Mouse (Mus musculus): Measurements from ENCODE around the gene Gm45234. TPM values are rescaled to one million over a fixed set of nuclear protein-coding genes. Genes with fewer than 3 reads are reported as not detected.

Gm45234 gene
- polyA plus RNA-seq, 1 experiment: not detected

- Histone ChIP-seq H3K36me3 (ENCODE audit: control insufficient read depth, insufficient read depth) (peaks cover 22% of the 10 kb centered on the region), H3K79me2 (ENCODE audit: control insufficient read depth, insufficient read depth) (peaks cover 62% of the 10 kb centered on the region)
- TF ChIP-seq POLR2A (IDR thresholded peaks at IDR 0.05; ENCODE audit: insufficient read length, low read depth): no peak
- no peak for TF ChIP-seq MYOD1 (IDR thresholded peaks at IDR 0.05; ENCODE audit: control insufficient read depth in 1 of 3, insufficient read length in 2 of 3, low read depth in 2 of 3)
- TF ChIP-seq MYOG (IDR thresholded peaks at IDR 0.05; ENCODE audit: control insufficient read depth in 1 of 3, insufficient read depth in 1 of 3, insufficient read length in 2 of 3, low read depth in 2 of 3): no peak
- TF ChIP-seq REST (IDR thresholded peaks at IDR 0.05; ENCODE audit: insufficient read depth, insufficient read length): no peak
- TF ChIP-seq CEBPB (IDR thresholded peaks at IDR 0.05; ENCODE audit: insufficient read depth, poor library complexity, severe bottlenecking): no peak
- no peak for TF ChIP-seq E2F4 (IDR thresholded peaks at IDR 0.05; ENCODE audit: insufficient read depth)
- TF ChIP-seq POLR2AphosphoS2 (IDR thresholded peaks at IDR 0.05; ENCODE audit: insufficient read length, low read depth): no peak
- no peak for TF ChIP-seq TCF12 (IDR thresholded peaks at IDR 0.05; ENCODE audit: insufficient read depth, poor library complexity, severe bottlenecking)
- TF ChIP-seq SRF (IDR thresholded peaks at IDR 0.05; ENCODE audit: control insufficient read depth, insufficient read length, low read depth): no peak
- TF ChIP-seq MAX (IDR thresholded peaks at IDR 0.05; ENCODE audit: low read depth): no peak
- no peak for TF ChIP-seq TCF3 (IDR thresholded peaks at IDR 0.05; ENCODE audit: insufficient read length, low read depth)
- TF ChIP-seq USF1 (IDR thresholded peaks at IDR 0.05; ENCODE audit: low read depth): no peak
Observed at GRCm38 (mm10) chr6:124712918-124713317, 42.9 kb downstream of the Gm45234 start.

GRCm38 (mm10) chr6:124711824-124712782 lies 43.7 kb downstream of the Gm45234 start, which contains the start of the genes Emg1 and Phb2:
Gene Emg1 (minus strand): TSS chr6:124712178.
Gene Phb2 (plus strand): TSS chr6:124712336.
- TF ChIP-seq MAX (IDR thresholded peaks at IDR 0.05; ENCODE audit: low read depth) (no peak), SRF (IDR thresholded peaks at IDR 0.05; ENCODE audit: control insufficient read depth, insufficient read length, low read depth) (peak; percentile 64), POLR2AphosphoS2 (IDR thresholded peaks at IDR 0.05; ENCODE audit: insufficient read length, low read depth) (peak; percentile 52), MYOG (IDR thresholded peaks at IDR 0.05; ENCODE audit: control insufficient read depth in 1 of 3, insufficient read depth in 1 of 3, insufficient read length in 2 of 3, low read depth in 2 of 3) (peak in 1 of 3 experiments; percentile 1), E2F4 (IDR thresholded peaks at IDR 0.05; ENCODE audit: insufficient read depth) (no peak), MYOD1 (IDR thresholded peaks at IDR 0.05; ENCODE audit: control insufficient read depth in 1 of 3, insufficient read length in 2 of 3, low read depth in 2 of 3) (no peak), TCF12 (IDR thresholded peaks at IDR 0.05; ENCODE audit: insufficient read depth, poor library complexity, severe bottlenecking) (no peak), USF1 (IDR thresholded peaks at IDR 0.05; ENCODE audit: low read depth) (no peak), TCF3 (IDR thresholded peaks at IDR 0.05; ENCODE audit: insufficient read length, low read depth) (no peak), POLR2A (IDR thresholded peaks at IDR 0.05; ENCODE audit: insufficient read length, low read depth) (no peak), REST (IDR thresholded peaks at IDR 0.05; ENCODE audit: insufficient read depth, insufficient read length) (no peak)
- Histone ChIP-seq H3K4me3 (peak within 1 kb of the TSS; percentile 76), H3ac (ENCODE audit: control insufficient read depth, insufficient read length) (peak within 1 kb of the TSS; percentile 91), H3K36me3 (ENCODE audit: control insufficient read depth, insufficient read depth) (peaks cover 22% of the 10 kb centered on the region), H3K4me2 (ENCODE audit: low read depth) (peak within 1 kb of the TSS; percentile 99), H3K27me3 (ENCODE audit: control insufficient read depth, insufficient read depth, insufficient read length) (no peaks in the 10 kb centered on the region), H3K79me2 (ENCODE audit: control insufficient read depth, insufficient read depth) (peaks cover 69% of the 10 kb centered on the region)

More at GRCm38 (mm10) chr6:124712918-124713317, 42.9 kb downstream of the Gm45234 start:
- Histone ChIP-seq H3K27me3 (ENCODE audit: control insufficient read depth, insufficient read depth, insufficient read length) (no peaks in the 10 kb centered on the region), H3ac (ENCODE audit: control insufficient read depth, insufficient read length) (peak overlapping the region; percentile 91), H3K4me3 (peak overlapping the region; percentile 76), H3K4me2 (ENCODE audit: low read depth) (peak overlapping the region; percentile 99)

GRCm38 (mm10) chr6:124708289-124708889 lies 47.4 kb downstream of the Gm45234 start:
- Histone ChIP-seq H3K27me3 (ENCODE audit: control insufficient read depth, insufficient read depth, insufficient read length) (no peaks in the 10 kb centered on the region), H3K36me3 (ENCODE audit: control insufficient read depth, insufficient read depth) (peaks cover 22% of the 10 kb centered on the region), H3K4me3 (no peak overlapping the region), H3ac (ENCODE audit: control insufficient read depth, insufficient read length) (no peak overlapping the region), H3K4me2 (ENCODE audit: low read depth) (no peak overlapping the region), H3K79me2 (ENCODE audit: control insufficient read depth, insufficient read depth) (peaks cover 70% of the 10 kb centered on the region)
- peak; percentile 32 for TF ChIP-seq POLR2A (IDR thresholded peaks at IDR 0.05; ENCODE audit: insufficient read length, low read depth)
- peak; percentile 76 for TF ChIP-seq POLR2AphosphoS2 (IDR thresholded peaks at IDR 0.05; ENCODE audit: insufficient read length, low read depth)
- no peak for TF ChIP-seq CEBPB (IDR thresholded peaks at IDR 0.05; ENCODE audit: insufficient read depth, poor library complexity, severe bottlenecking)

GRCm38 (mm10) chr6:124706061-124706627 lies 49.7 kb downstream of the Gm45234 start:
- Histone ChIP-seq H3K27me3 (ENCODE audit: control insufficient read depth, insufficient read depth, insufficient read length) (no peaks in the 10 kb centered on the region), H3K36me3 (ENCODE audit: control insufficient read depth, insufficient read depth) (peaks cover 37% of the 10 kb centered on the region), H3ac (ENCODE audit: control insufficient read depth, insufficient read length) (no peak overlapping the region), H3K79me2 (ENCODE audit: control insufficient read depth, insufficient read depth) (peaks cover 52% of the 10 kb centered on the region), H3K4me2 (ENCODE audit: low read depth) (no peak overlapping the region), H3K4me3 (no peak overlapping the region)
- TF ChIP-seq POLR2AphosphoS2 (IDR thresholded peaks at IDR 0.05; ENCODE audit: insufficient read length, low read depth): peak; percentile 9
- no peak for TF ChIP-seq CEBPB (IDR thresholded peaks at IDR 0.05; ENCODE audit: insufficient read depth, poor library complexity, severe bottlenecking)
- TF ChIP-seq TCF3 (IDR thresholded peaks at IDR 0.05; ENCODE audit: insufficient read length, low read depth): no peak

Measured in myocyte (in vitro differentiated cells).